Mouse (Mus musculus) layer of hippocampus, adult 2 months (tissue): ENCODE data around the gene Mgarp. TPM values are rescaled to one million over a fixed set of nuclear protein-coding genes. Genes with fewer than 3 reads are reported as not detected.
A peak's percentile ranks its signal among the peaks of the same experiment; 100 is the strongest.
"Not testable (repeated sequence)": the region's sequence is repeated elsewhere in the genome, so short reads cannot be mapped to it uniquely, and the experiment has no call there.

Experiments used
- DNase-seq, 2 experiments: peaks; one replicate each; pipeline ENCODE4 v3.0.0; 2022; ENCODE audit warnings: low spot score in 2 of 2
- H3K27ac ChIP-seq: fragments of 200-600 bp; 2 replicates; pipeline ENCODE4 v1.8.1; 2022
- H3K4me3 ChIP-seq: fragments of 200-600 bp; 2 replicates; pipeline ENCODE4 v1.8.1; 2022; ENCODE audit warnings: mild to moderate bottlenecking
- CTCF ChIP-seq: fragments of 200-600 bp; conservative IDR thresholded peaks from 2 replicates; pipeline ENCODE4 v1.8.1; 2022; ENCODE audit warnings: antibody characterized with exemption, mild to moderate bottlenecking, moderate library complexity
- total RNA-seq, 2 experiments: library from RNA; stranded (reverse); gene quantifications; 2 replicates each; pipeline ENCODE4 v1.2.3; 2021

Mgarp gene
- total RNA-seq, 2 experiments from 2014 or later: not detected

DNA sequence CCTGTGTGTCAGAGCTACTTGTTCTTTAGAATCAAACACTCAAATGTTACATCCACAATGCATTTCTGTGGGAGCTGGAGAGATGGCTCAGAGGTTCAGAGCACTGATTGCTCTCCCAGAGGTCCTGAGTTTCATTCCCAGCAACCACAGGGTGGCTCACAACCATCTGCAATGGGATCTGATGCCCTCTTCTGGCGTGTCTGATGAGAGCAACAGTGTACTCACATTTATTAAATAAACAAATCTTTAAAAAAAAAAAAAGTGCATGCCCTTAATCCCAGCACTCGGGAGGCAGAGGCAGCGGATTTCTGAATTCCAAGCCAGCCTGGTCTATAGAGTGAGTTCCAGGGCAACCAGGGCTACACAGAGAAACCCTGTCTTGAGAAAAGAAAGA, 42.5 kb downstream of the Mgarp start:
- no peak for TF ChIP-seq CTCF
- no peak overlapping the region for H3K4me3 ChIP-seq
- DNase-seq: no peak
- H3K27ac ChIP-seq: no peak overlapping the region

DNA sequence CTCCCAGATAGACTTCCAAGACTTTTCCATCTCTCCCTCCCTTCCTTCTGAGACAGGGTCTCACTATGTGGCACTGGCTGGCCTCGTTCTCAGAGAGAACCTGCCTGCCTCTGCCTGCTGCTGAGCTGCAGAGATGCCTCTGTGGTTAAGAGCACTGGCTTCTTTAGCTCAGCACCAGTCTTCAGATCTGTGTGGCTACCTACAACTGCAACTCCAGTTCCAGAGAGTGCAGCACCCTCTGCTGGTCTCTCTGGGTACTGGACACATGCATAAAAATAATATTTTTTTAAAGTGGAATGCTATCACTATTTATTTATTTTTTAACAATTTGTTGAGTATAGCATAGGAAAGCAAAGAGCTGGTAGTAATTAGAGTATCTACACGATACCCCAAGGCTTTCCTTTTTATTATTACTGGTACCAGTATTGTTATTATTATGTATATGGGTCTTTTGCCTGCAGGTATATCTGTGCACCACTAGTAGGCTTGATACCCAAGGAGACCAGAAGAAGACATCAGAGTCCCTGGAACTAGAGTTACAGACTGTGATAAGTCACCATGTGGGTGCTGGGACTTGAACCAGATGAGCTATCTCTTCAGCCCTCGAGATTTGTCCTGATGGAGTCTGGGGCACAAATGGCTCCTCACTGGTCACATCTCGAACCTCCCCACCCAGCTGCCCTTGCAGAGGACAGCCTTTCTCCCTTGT, 43.1 kb downstream of the Mgarp start:
- DNase-seq: peak in 1 of 2 experiments; percentile 39
- H3K4me3 ChIP-seq: no peak overlapping the region
- no peak overlapping the region for H3K27ac ChIP-seq
- TF ChIP-seq CTCF: peak; percentile 88

DNA sequence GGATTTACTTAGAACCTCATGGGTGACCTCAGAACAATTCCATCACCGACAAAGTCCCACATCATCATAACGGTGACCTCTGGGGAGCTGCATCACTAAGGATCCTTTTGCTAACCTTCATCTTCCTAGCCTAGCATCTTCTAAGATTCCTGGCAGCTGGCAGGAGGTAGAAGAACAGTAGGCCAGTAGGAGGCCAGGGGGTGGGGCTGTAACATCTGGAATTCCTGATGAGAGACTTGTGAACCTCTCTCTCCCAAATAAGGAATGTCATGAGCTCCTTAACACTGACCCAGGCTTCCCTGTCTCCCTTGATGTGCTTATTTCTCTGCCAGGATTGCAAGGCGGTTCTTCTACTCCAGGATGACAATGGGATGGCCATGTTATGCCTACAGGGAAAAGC, 45.7 kb downstream of the Mgarp start:
- H3K27ac ChIP-seq: no peak overlapping the region
- no peak overlapping the region for H3K4me3 ChIP-seq
- DNase-seq: no peak
- TF ChIP-seq CTCF: no peak

DNA sequence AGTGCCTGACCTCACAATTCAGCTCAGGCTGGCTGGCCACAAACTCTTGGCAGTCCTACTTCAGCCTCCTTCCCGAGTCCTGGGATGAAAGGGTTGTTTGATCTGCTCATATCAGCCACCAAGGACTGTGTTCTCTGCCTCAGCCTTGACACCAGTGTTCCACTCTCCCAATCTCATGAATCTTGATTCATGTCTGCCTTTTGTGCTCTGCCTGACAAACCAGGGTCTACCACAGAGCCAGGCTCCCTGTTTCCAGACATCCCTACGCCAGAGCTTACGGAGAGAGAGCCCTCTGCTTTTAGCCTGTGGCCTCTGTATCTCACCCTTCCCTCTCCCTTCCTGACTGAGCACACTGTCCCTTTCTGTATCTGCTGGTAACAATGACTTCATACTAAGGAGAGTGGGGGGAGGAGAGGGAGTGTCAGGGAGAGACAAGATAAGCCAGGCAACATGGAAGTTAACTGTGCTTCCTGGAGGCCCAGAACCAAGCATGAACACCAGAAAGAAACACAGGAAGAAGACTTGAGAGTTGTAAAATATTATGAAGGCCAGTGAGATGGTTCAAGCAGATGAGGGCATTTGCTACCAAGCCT, 47.8 kb downstream of the Mgarp start:
- Histone ChIP-seq H3K27ac (no peak overlapping the region), H3K4me3 (no peak overlapping the region)
- no peak for DNase-seq
- TF ChIP-seq CTCF: no peak

DNA sequence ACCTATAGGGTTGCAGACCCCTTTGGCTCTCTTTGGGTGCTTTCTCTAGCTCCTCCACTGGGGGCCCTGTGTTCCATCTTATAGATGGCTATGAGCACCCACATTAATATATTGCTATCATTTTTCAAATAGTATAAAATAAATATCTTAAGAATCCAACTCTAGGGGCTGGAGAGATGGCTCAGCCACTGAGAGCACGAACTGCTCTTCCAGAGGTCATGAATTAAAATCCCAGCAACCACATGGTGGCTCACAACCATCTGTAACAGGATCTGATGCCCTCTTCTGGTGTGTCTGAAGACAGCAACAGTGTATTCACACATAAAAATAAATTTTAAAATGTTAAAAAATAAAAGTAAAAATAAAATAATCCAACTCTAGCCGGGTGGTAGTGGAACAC, 51.5 kb downstream of the Mgarp start:
- H3K27ac ChIP-seq, H3K4me3 ChIP-seq, DNase-seq: not testable (repeated sequence)
- TF ChIP-seq CTCF: peak; percentile 50

DNA sequence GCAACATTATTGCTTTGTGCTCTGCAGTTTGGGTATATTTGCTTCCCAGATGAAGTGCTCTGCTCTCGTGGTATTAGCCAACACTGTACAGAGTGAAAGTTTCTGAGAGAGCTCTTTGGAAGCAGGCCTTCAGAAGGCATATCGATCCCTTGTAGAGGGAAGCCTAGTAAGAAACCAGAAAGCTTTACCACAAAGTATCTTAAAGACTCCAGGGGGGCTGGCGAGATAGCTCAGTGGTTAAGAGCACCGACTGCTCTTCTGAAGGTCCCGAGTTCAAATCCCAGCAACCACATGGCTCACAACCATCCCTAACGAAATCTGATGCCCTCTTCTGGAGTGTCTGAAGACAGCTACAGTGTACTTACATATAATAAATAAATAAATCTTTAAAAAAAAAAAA, 52.4 kb downstream of the Mgarp start:
- not testable (repeated sequence) for H3K4me3 ChIP-seq, H3K27ac ChIP-seq, DNase-seq

DNA sequence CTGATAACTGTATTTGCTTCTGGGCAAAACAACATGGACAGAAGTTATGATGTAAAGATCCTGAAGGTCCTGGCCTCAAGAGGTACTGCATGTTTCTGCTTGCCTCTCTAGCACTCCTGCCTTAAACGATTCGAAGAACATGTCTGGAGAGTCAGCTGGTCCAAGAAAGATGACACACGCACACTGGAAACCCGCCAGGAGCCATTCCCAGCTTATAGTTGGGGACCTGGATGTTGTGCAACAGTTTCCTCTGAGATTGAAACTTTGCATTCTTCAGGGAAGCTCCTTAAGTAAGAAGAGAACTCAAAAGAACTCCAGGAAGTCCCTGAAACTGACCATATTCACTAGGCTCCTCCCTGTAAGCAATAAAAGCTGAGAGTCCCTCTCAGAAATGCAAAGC, 53.3 kb downstream of the Mgarp start:
- Histone ChIP-seq H3K4me3 (no peak overlapping the region), H3K27ac (no peak overlapping the region)
- TF ChIP-seq CTCF: no peak
- DNase-seq: no peak

DNA sequence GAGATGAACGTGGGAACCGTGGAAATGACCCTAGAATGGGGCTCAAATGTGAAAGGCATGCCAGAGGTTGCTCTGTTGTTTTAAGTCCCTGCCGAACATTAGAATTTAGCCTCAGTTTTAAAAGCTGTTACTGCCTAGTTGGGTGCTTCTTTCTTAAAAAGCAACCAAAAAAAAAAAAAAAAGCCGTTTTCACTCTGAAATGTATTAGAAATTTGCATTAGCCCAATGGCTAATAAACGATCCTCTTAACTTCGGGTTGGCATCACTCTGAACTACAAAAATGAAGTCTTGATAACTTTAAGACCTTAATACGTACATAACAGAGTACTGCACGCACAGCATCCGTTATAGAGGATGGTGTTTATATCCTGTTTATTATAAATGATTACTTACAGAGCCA, 54.4 kb downstream of the Mgarp start:
- DNase-seq: no peak
- Histone ChIP-seq H3K27ac (peak overlapping the region; percentile 93), H3K4me3 (peak overlapping the region; percentile 70)
- TF ChIP-seq CTCF: no peak

DNA sequence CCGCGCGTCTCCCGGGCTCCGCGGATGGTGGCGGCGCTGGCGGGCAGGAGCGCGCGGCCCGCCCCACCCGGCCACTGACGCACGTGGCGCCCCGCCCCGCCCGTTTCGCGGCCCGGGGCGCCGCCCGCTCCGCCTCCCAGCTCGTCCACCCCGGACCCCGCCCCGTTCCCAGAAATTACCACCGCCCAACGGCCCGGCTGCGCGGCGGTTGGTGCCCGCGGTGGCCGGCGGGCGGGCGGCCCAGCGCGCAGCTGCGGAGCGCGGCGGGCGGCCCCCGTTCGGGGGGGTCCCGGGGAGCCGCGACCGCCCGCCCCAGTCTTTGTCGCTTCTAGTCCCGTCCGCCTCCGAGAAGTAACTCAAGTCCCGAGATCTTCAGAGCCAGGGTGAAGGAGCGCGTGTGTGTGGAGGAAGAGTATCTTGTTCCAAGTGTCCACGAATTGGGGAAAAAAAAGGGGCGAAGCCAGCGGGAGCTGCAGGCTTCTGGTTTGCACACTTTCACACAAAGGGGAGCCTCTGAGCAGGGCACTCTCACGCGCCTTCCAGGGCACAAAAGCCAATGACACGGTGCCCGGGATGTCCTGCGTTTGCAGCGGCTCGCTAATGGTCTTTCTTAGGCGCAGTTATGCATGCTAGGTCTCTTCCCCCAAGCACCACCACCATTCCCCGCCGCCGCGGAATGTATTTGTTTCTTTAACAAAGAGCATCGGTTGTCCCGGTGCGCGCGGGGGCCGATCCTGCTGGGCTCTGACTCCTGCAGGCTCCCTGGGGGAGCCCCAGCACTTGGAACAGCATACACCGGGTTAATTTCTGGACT, 55.1 kb downstream of the Mgarp start:
- peak; percentile 74 to 76 for DNase-seq
- no peak for TF ChIP-seq CTCF
- H3K4me3 ChIP-seq: peak overlapping the region; percentile 70
- H3K27ac ChIP-seq: peak overlapping the region; percentile 99

DNA sequence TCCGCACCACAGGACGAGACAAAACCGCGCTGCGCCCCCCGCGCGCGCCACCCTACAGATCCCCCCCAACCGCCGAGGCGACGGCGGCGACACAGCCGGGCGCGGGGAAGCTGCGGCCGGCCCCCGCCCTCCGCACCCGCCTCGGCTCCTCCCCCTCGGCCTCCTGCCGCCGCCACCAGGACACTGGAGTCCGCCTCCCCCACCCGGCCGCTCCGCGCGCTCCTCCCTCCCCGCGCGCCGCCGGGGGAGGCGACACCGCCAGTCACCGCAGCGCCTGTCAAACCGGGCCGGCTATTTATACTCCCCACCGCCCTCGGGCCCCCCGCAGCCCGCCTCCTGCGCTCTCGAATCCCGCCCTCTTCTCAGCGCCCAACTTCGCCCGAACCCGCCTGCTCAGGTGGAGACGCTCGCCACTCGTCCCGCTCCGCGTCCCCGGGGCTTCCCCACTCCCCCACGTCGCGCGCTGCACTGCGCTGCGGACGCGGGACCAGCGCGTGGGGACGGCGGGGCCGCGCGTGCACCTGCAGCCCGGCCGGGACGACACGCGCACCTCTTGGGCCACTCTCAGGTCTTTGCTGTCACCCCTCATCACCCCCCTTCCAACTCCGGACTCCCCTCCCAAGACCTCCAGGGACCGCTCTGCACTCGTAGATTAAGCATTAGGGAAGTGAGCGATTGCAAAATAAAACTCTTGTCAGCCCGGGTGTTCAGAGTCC, 55.8 kb downstream of the Mgarp start, which contains the start of gene Elf2:
Gene Elf2, minus strand, starts transcription at position 112 of the 716 bp plus-strand sequence.
- peak within 1 kb of the TSS; percentile 99 for H3K27ac ChIP-seq
- DNase-seq: peak; percentile 76 to 81

DNA sequence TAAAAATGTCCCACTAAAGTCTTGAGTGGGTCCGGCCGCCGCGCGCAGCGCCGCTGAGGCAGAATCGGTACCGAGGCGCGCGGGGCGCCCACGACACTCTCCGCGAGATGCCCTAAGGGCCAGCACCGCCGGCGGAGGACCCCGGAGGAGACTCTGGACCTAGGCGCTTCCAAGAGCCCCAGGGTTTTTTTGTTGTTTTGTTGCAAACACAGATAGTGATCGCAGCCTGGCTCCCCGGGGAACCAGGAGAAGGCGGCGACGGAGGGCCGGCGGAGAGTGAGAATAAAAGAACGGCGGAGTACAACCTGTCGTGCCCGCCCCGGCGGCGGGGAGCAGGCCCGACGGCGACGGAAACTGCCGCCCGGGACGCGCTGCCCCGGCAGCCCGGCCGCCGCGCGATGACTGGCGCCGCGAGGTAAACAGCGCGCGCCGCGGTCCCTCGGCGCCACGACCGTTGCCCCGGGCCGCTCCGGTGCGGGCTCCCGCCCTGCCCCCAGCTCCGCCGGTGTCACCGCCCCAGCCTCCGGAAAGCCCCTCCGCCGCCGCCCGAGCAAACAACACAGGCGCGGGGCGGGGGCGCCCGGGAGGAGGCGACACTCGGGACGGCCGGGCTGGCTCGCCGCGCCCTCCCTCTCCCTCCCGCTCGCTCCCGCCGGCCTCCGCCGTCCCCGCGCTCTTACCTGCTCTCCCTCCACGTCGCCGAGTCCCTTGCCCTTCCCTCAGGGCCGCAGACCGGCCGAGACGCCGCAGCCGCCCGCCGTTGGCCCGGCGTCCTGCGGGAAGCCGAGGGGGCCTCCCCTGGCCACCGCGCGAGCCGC, 56.6 kb downstream of the Mgarp start:
- TF ChIP-seq CTCF: no peak
- H3K27ac ChIP-seq: peak overlapping the region; percentile 99
- DNase-seq: peak in 1 of 2 experiments; percentile 41
- H3K4me3 ChIP-seq: peak overlapping the region; percentile 70

More for the DNA sequence above, 55.8 kb downstream of the Mgarp start, which contains the start of gene Elf2:
- no peak for TF ChIP-seq CTCF
- peak within 1 kb of the TSS; percentile 70 for H3K4me3 ChIP-seq

DNA sequence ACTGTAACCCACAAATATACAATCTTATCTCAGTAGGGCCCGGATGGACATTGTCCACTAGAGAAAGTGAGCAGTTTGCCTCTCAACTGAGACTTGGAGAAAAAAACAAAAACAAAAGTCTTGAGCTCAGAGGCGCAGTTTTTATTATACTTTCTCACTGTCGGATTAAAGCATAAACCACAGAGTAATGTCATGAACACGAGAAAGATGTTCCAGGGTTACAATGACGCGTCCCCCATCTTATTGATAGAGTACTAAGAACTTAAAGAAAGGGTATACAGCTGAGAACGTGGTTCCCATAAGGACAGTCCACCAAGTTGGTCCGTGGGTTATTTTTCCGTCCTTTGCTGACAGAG, 57.2 kb downstream of the Mgarp start:
- H3K4me3 ChIP-seq: peak overlapping the region; percentile 70
- H3K27ac ChIP-seq: peak overlapping the region; percentile 99
- TF ChIP-seq CTCF: no peak
- no peak for DNase-seq

Other genes starting within 250 kb of the Mgarp start
- 10 to 100 TPM; 57.2 to 61.0 TPM for gene Noct, start 172.3 kb downstream of the Mgarp start, total RNA-seq
- gene Elf2, start 56.1 kb downstream of the Mgarp start, total RNA-seq: 10 to 100 TPM; 54.6 to 54.9 TPM
- gene Ndufc1, start 12.2 kb upstream of the Mgarp start, total RNA-seq: 100 to 1,000 TPM; 287 to 299 TPM
- gene Naa15, start 18.4 kb upstream of the Mgarp start, total RNA-seq: 10 to 100 TPM; 55.0 to 58.1 TPM
- gene Rab33b, start 87.2 kb upstream of the Mgarp start, total RNA-seq: 10 to 100 TPM; 22.8 to 25.4 TPM
- 100 to 1,000 TPM; 138 to 144 TPM for gene Setd7, start 164.1 kb upstream of the Mgarp start, total RNA-seq